Mouse (Mus musculus): ENCODE measurements around the gene 2700049A03Rik.

- TF ChIP-seq CTCF (IDR thresholded peaks at IDR 0.05; ENCODE audit: low read depth, low read length): no peak
- TF ChIP-seq POLR2A (IDR thresholded peaks at IDR 0.05; ENCODE audit: borderline replicate concordance, low read depth, low read length): no peak
Observed at GRCm38 (mm10) chr12:71237074-71237473, 100.4 kb downstream of the 2700049A03Rik start.

All from bone marrow macrophage, adult 2 months (primary cell).